Mouse (Mus musculus) CH12.LX (cell line): Measurements from ENCODE around the gene Rnf144b. TPM values are rescaled to one million over a fixed set of nuclear protein-coding genes. Genes with fewer than 3 reads are reported as not detected.

Source experiments
- DNase-seq: peaks from one replicate; pipeline ENCODE4 v3.0.0-alpha.2; 2013; ENCODE audit errors: extremely low read depth
- H3K27ac ChIP-seq: 2 replicates; pipeline ENCODE4 v1.5.1; 2012; ENCODE audit warnings: low read depth, mild to moderate bottlenecking, control low read depth, moderate library complexity; ENCODE audit not compliant: insufficient read depth
- H3K27me3 ChIP-seq: replicated peaks from 2 replicates; pipeline ENCODE3; 2012; ENCODE audit warnings: inconsistent platforms
- H3K36me3 ChIP-seq, 2 experiments: replicated peaks in 1 of 2; 2 replicates each; pipeline versions ENCODE3 to v1.6.1; 2012; ENCODE audit warnings: inconsistent platforms in 1 of 2, low read length in 1 of 2, mild to moderate bottlenecking in 1 of 2, mixed read lengths in 1 of 2, moderate library complexity in 1 of 2; ENCODE audit not compliant: control insufficient read depth in 1 of 2, insufficient read depth in 1 of 2
- H3K4me1 ChIP-seq, 2 experiments: 2 replicates each; pipeline ENCODE4 v1.6.1; 2012; ENCODE audit warnings: inconsistent platforms in 1 of 2, moderate library complexity in 1 of 2; ENCODE audit not compliant: insufficient read depth in 2 of 2, control insufficient read depth in 1 of 2
- H3K4me2 ChIP-seq: 2 replicates; pipeline ENCODE4 v1.6.1; 2012; ENCODE audit warnings: low read depth, mild to moderate bottlenecking, control low read depth; ENCODE audit not compliant: poor library complexity, insufficient read depth, severe bottlenecking
- H3K4me3 ChIP-seq, 3 experiments: fragments of 150-350 bp in 1 of 3; sonication (generic) in 1 of 3; replicated peaks in 1 of 3; 2 replicates each; pipeline versions ENCODE3 to v1.5.1; 2011 to 2012; ENCODE audit warnings: low read depth in 2 of 3, low read length in 2 of 3, mild to moderate bottlenecking in 2 of 3, moderate library complexity in 2 of 3, control low read depth in 1 of 3, improper control_type of control experiment in 1 of 3, inconsistent platforms in 1 of 3, mixed read lengths in 1 of 3; ENCODE audit not compliant: poor library complexity in 1 of 3
- H3K79me2 ChIP-seq: replicated peaks from 2 replicates; pipeline ENCODE4 v1.6.1; 2012; ENCODE audit warnings: mild to moderate bottlenecking, moderate library complexity; ENCODE audit not compliant: control insufficient read depth, poor library complexity, insufficient read depth, severe bottlenecking; ENCODE audit errors: extremely low read depth
- H3K9ac ChIP-seq: 2 replicates; pipeline ENCODE4 v1.6.1; 2012; ENCODE audit warnings: low read depth, mild to moderate bottlenecking, control low read depth, moderate library complexity; ENCODE audit not compliant: insufficient read depth
- H3K9me3 ChIP-seq: replicated peaks from 2 replicates; pipeline ENCODE3; 2012; ENCODE audit warnings: low read length, inconsistent platforms, mixed read lengths
- BHLHE40 ChIP-seq: IDR thresholded peaks from 2 replicates; pipeline ENCODE4 v1.6.1; 2011; ENCODE audit warnings: mild to moderate bottlenecking, low read depth, low read length, improper control_type of control experiment
- CHD1 ChIP-seq: IDR thresholded peaks from 2 replicates; pipeline ENCODE4 v1.6.1; 2012; ENCODE audit warnings: low read depth, low read length, improper control_type of control experiment, inconsistent platforms
- CTCF ChIP-seq, 2 experiments: IDR thresholded peaks in 1 of 2; conservative IDR thresholded peaks in 1 of 2; 2 replicates each; pipeline ENCODE4 v1.5.1; 2011 to 2012; ENCODE audit warnings: low read depth in 2 of 2, low read length in 2 of 2, improper control_type of control experiment in 1 of 2, inconsistent platforms in 1 of 2, mild to moderate bottlenecking in 1 of 2, moderate library complexity in 1 of 2
- ELF1 ChIP-seq: IDR thresholded peaks from 2 replicates; pipeline ENCODE4 v1.6.1; 2014; ENCODE audit warnings: low read depth, mild to moderate bottlenecking, inconsistent platforms, low read length, improper control_type of control experiment
- EP300 ChIP-seq: IDR thresholded peaks from 2 replicates; pipeline ENCODE4 v1.6.1; 2011; ENCODE audit warnings: low read length, improper control_type of control experiment
- ETS1 ChIP-seq: conservative IDR thresholded peaks from 2 replicates; pipeline ENCODE4 v1.6.1; 2012; ENCODE audit warnings: low read depth, mild to moderate bottlenecking, inconsistent platforms, low read length, improper control_type of control experiment, moderate library complexity
- JUND ChIP-seq: conservative IDR thresholded peaks from 2 replicates; pipeline ENCODE4 v1.6.1; 2011; ENCODE audit warnings: low read depth, low read length, improper control_type of control experiment
- KAT2A ChIP-seq: IDR thresholded peaks from 2 replicates; pipeline ENCODE4 v1.6.1; 2012; ENCODE audit warnings: low read length, improper control_type of control experiment, inconsistent platforms; ENCODE audit not compliant: insufficient replicate concordance
- MAFK ChIP-seq: IDR thresholded peaks from 2 replicates; pipeline ENCODE4 v1.6.1; 2011; ENCODE audit warnings: low read length, improper control_type of control experiment; ENCODE audit not compliant: insufficient replicate concordance
- MAZ ChIP-seq: IDR thresholded peaks from 2 replicates; pipeline ENCODE4 v1.6.1; 2012; ENCODE audit warnings: low read depth, mild to moderate bottlenecking, inconsistent platforms, low read length, improper control_type of control experiment, moderate library complexity
- MEF2A ChIP-seq: IDR thresholded peaks from 2 replicates; pipeline ENCODE4 v1.6.1; 2014; ENCODE audit warnings: low read depth, mild to moderate bottlenecking, inconsistent platforms, low read length, improper control_type of control experiment, borderline replicate concordance
- NELFE ChIP-seq: IDR thresholded peaks from 2 replicates; pipeline ENCODE4 v1.6.1; 2011; ENCODE audit warnings: low read depth, low read length, improper control_type of control experiment
- NRF1 ChIP-seq: IDR thresholded peaks from 2 replicates; pipeline ENCODE4 v1.6.1; 2014; ENCODE audit warnings: low read depth, mild to moderate bottlenecking, inconsistent platforms, low read length, improper control_type of control experiment, moderate library complexity
- PAX5 ChIP-seq: IDR thresholded peaks from 2 replicates; pipeline ENCODE4 v1.6.1; 2012; ENCODE audit warnings: low read length, inconsistent platforms, mixed read lengths
- POLR2AphosphoS2 ChIP-seq: IDR thresholded peaks from 2 replicates; pipeline ENCODE4 v1.6.1; 2011; ENCODE audit warnings: low read depth, low read length, improper control_type of control experiment
- RAD21 ChIP-seq: IDR thresholded peaks from 2 replicates; pipeline ENCODE4 v1.6.1; 2011; ENCODE audit warnings: low read depth, mild to moderate bottlenecking, low read length, improper control_type of control experiment, moderate library complexity
- RCOR1 ChIP-seq: conservative IDR thresholded peaks from 2 replicates; pipeline ENCODE4 v1.6.1; 2012; ENCODE audit warnings: low read depth, mild to moderate bottlenecking, inconsistent platforms, low read length, improper control_type of control experiment
- SIN3A ChIP-seq: IDR thresholded peaks from 2 replicates; pipeline ENCODE4 v1.6.1; 2012; ENCODE audit warnings: low read length, improper control_type of control experiment, inconsistent platforms
- TBP ChIP-seq: conservative IDR thresholded peaks from 2 replicates; pipeline ENCODE4 v1.6.1; 2011; ENCODE audit warnings: low read depth, low read length, improper control_type of control experiment
- TCF12 ChIP-seq: IDR thresholded peaks from 2 replicates; pipeline ENCODE4 v1.6.1; 2014; ENCODE audit warnings: low read depth, mild to moderate bottlenecking, inconsistent platforms, low read length, improper control_type of control experiment
- USF2 ChIP-seq: conservative IDR thresholded peaks from 2 replicates; pipeline ENCODE4 v1.6.1; 2011; ENCODE audit warnings: low read depth, low read length, improper control_type of control experiment
- ZKSCAN1 ChIP-seq: IDR thresholded peaks from 2 replicates; pipeline ENCODE4 v1.6.1; 2012; ENCODE audit warnings: low read depth, inconsistent platforms, low read length, improper control_type of control experiment, borderline replicate concordance
- ZMIZ1 ChIP-seq: IDR thresholded peaks from 2 replicates; pipeline ENCODE4 v1.6.1; 2012; ENCODE audit warnings: low read depth, mild to moderate bottlenecking, inconsistent platforms, low read length, improper control_type of control experiment
- ZNF384 ChIP-seq: IDR thresholded peaks from 2 replicates; pipeline ENCODE4 v1.6.1; 2012; ENCODE audit warnings: low read depth, low read length, improper control_type of control experiment, inconsistent platforms
- dilution Hi-C: fragments of 300-500 bp; cut with MboI; formaldehyde crosslinking; loops from 2 replicates; pipeline ENCODE4 v1.14.3; 2020; ENCODE audit warnings: low sequenced_read_pairs; ENCODE audit not compliant: extremely low pct_unique_long_range_greater_than_20kb, extremely low pct_ligation_motif_present
- in situ Hi-C: fragments of 300-500 bp; cut with MboI; formaldehyde crosslinking; loops from 3 replicates; pipeline ENCODE4 v1.14.3; 2019; ENCODE audit warnings: low sequenced_read_pairs, low pct_ligation_motif_present, low pct_unique_long_range_greater_than_20kb, mixed read lengths
- polyA plus RNA-seq: library from polyadenylated mRNA; unstranded; fragments of >175 nt; gene quantifications from 2 replicates; pipeline ENCODE4 v1.2.1, GENCODE M21; 2012; ENCODE audit warnings: low read depth; ENCODE audit not compliant: insufficient read length
- total RNA-seq, 2 experiments: library from RNA; depleted of rRNA; stranded (reverse); fragments of 300-350 nt in 1 of 2; fragments of >200 nt in 1 of 2; gene quantifications; 2 replicates each; pipeline ENCODE4 v1.2.3; 2012 to 2014

Gene Rnf144b
- total and polyA plus RNA-seq, 3 experiments: not detected

- dilution Hi-C loops (no loop called here), in situ Hi-C loops (no loop called here)
- TF ChIP-seq RAD21 (no peak), NELFE (no peak), JUND (no peak), TBP (no peak), MAFK (no peak), TCF12 (no peak), CHD1 (no peak), RCOR1 (no peak), ZNF384 (no peak), BHLHE40 (no peak), KAT2A (no peak), ELF1 (no peak), PAX5 (no peak), ZKSCAN1 (no peak), ETS1 (no peak), CTCF (conservative IDR thresholded peaks at IDR 0.05 in 1 of 2, IDR thresholded peaks at IDR 0.05 in 1 of 2; ENCODE audit: low read depth in 2 of 2, low read length in 2 of 2) (no peak), SIN3A (no peak), MAZ (no peak)
- H3K9ac ChIP-seq: no peak overlapping the region
- no peak overlapping the region for H3K27ac ChIP-seq
- no peaks in the 10 kb centered on the region for H3K9me3 ChIP-seq
- H3K79me2 ChIP-seq: no peaks in the 10 kb centered on the region
- H3K4me1 ChIP-seq: peaks cover 0 to 12% of the 10 kb centered on the region in 2 experiments; a peak in 2 of 4 replicates
- DNase-seq: no peak
- H3K4me2 ChIP-seq: no peak overlapping the region
- H3K36me3 ChIP-seq: no peaks in the 10 kb centered on the region
- no peaks in the 10 kb centered on the region for H3K27me3 ChIP-seq
- no peak overlapping the region for H3K4me3 ChIP-seq
Observed at GRCm38 (mm10) chr13:47192200-47192599, 69.7 kb downstream of the Rnf144b start.

GRCm38 (mm10) chr13:47192771-47193170, 70.3 kb downstream of the Rnf144b start:
- H3K27ac ChIP-seq: no peak overlapping the region
- H3K9me3 ChIP-seq: no peaks in the 10 kb centered on the region
- dilution Hi-C loops: no loop called here
- in situ Hi-C loops: no loop called here
- no peak overlapping the region for H3K9ac ChIP-seq
- H3K79me2 ChIP-seq: no peaks in the 10 kb centered on the region
- H3K36me3 ChIP-seq: no peaks in the 10 kb centered on the region
- no peak overlapping the region for H3K4me3 ChIP-seq
- no peak for DNase-seq
- TF ChIP-seq SIN3A (no peak), NRF1 (no peak), KAT2A (no peak), POLR2AphosphoS2 (no peak), ZMIZ1 (no peak), USF2 (no peak), MEF2A (no peak), ZKSCAN1 (no peak), EP300 (no peak)
- H3K27me3 ChIP-seq: no peaks in the 10 kb centered on the region
- H3K4me2 ChIP-seq: no peak overlapping the region
- H3K4me1 ChIP-seq: peaks cover 0 to 12% of the 10 kb centered on the region in 2 experiments; a peak in 2 of 4 replicates
